Mouse (Mus musculus) olfactory bulb, adult 2 months (tissue): ENCODE data around the gene Wnk2.

Experiments
- CTCF ChIP-seq: fragments of 200-500 bp; IDR thresholded peaks from 2 replicates; pipeline ENCODE4 v1.5.1; 2012; ENCODE audit warnings: low read depth, mild to moderate bottlenecking, low read length, moderate library complexity; ENCODE audit not compliant: insufficient read depth
- POLR2A ChIP-seq: fragments of 200-500 bp; IDR thresholded peaks from 2 replicates; pipeline ENCODE4 v1.6.1; 2012; ENCODE audit warnings: mild to moderate bottlenecking, low read depth, low read length, moderate library complexity; ENCODE audit not compliant: insufficient read depth

- no peak for TF ChIP-seq CTCF
- TF ChIP-seq POLR2A, result no peak
Measured at GRCm38 (mm10) chr13:49172335-49172734, 24.5 kb upstream of the Wnk2 start.
